Mouse (Mus musculus) kidney, adult 2 months (tissue): ENCODE data around the gene Olfr578. TPM values are rescaled to one million over a fixed set of nuclear protein-coding genes. Genes with fewer than 3 reads are reported as not detected.

Source experiments
- DNase-seq: peaks from one replicate; pipeline ENCODE4 v3.0.0; 2021
- H3K27ac ChIP-seq: fragments of 200-500 bp; 2 replicates; pipeline ENCODE4 v1.5.1; 2012; ENCODE audit warnings: low read depth, low read length, control low read depth, inconsistent platforms; ENCODE audit not compliant: insufficient read depth
- H3K27me3 ChIP-seq: fragments of 200-500 bp; replicated peaks from 2 replicates; pipeline ENCODE4 v1.6.1; 2012; ENCODE audit warnings: mild to moderate bottlenecking, moderate library complexity, low read length, inconsistent platforms; ENCODE audit not compliant: control insufficient read depth, insufficient read depth
- H3K36me3 ChIP-seq: fragments of 200-500 bp; 2 replicates; pipeline ENCODE4 v1.6.1; 2012; ENCODE audit warnings: mild to moderate bottlenecking, moderate library complexity, low read length, inconsistent platforms; ENCODE audit not compliant: control insufficient read depth, insufficient read depth
- H3K4me1 ChIP-seq: fragments of 200-500 bp; 2 replicates; pipeline ENCODE4 v1.6.1; 2011; ENCODE audit warnings: low read length; ENCODE audit not compliant: control insufficient read depth, insufficient read depth
- H3K4me3 ChIP-seq: fragments of 200-500 bp; 2 replicates; pipeline ENCODE4 v1.5.1; 2011; ENCODE audit warnings: mild to moderate bottlenecking, low read depth, low read length, control low read depth; ENCODE audit not compliant: insufficient read depth
- CTCF ChIP-seq: fragments of 200-500 bp; conservative IDR thresholded peaks from 2 replicates; pipeline ENCODE4 v1.5.1; 2011; ENCODE audit warnings: low read depth, mild to moderate bottlenecking, control low read depth, low read length, moderate library complexity, mixed read lengths; ENCODE audit not compliant: insufficient read depth, insufficient read length
- POLR2A ChIP-seq: fragments of 200-500 bp; IDR thresholded peaks from one replicate; pipeline ENCODE4 v1.6.1; 2011; ENCODE audit warnings: low read depth, low read length, control low read depth
- WGBS: fragments of 180-500 bp; shearing (Covaris S2); methylation state at CpG from one replicate; pipeline ENCODE4 v1.1.7; 2018; 5-methylcytosine and 5-hydroxymethylcytosine counted together
- polyA plus RNA-seq: library from polyadenylated mRNA; depleted of rRNA; stranded (reverse); fragments of >200 nt; gene quantifications from 2 replicates; pipeline ENCODE4 v1.2.3, GENCODE M21; 2012; rRNA removed

The Olfr578 gene
- polyA plus RNA-seq, 1 experiment = not detected

DNA sequence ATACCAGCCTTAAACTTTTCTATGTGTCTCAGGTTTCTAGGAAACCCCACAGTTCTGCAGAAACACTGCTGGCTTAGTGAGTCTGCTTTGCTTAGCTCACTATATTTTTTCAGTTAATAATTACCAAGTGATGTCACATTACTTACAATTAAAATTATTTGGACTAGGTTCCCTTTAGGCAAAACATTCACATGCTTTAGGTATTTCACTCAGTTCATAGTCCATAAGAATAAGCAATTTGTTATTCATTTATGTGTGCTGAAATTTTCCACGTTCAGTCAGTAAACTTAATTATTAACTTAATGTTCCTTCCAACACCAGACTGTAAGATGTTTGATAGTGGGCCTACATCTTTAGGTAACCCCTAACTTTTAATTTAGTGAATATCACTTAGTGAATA lies 38.4 kb downstream of the Olfr578 start:
- no peak for DNase-seq
- Histone ChIP-seq H3K4me3 (no peak overlapping the region), H3K27ac (no peak overlapping the region), H3K27me3 (no peaks in the 10 kb centered on the region), H3K36me3 (no peaks in the 10 kb centered on the region), H3K4me1 (no peaks in the 10 kb centered on the region; the same call in 1 of the 2 replicates)
- 20% methylated on average over 1 of the region's 1 CpGs for WGBS
- no peak for TF ChIP-seq POLR2A
- no peak for TF ChIP-seq CTCF

GRCm38 (mm10) chr7:102948167-102948566 lies 41.0 kb downstream of the Olfr578 start, which contains the start of gene Olfr574:
Olfr574 (plus strand) TSS chr7:102948467.
- TF ChIP-seq CTCF = no peak
- TF ChIP-seq POLR2A = no peak
- no peaks in the 10 kb centered on the region for H3K27me3 ChIP-seq
- no peak for DNase-seq
- H3K36me3 ChIP-seq = no peaks in the 10 kb centered on the region
- H3K27ac ChIP-seq = no peak within 1 kb of the TSS
- WGBS = 97% methylated on average over 1 of the region's 1 CpGs
- no peaks in the 10 kb centered on the region; the same call in 1 of the 2 replicates for H3K4me1 ChIP-seq
- no peak within 1 kb of the TSS for H3K4me3 ChIP-seq

- Histone ChIP-seq H3K36me3 (no peaks in the 10 kb centered on the region), H3K27ac (no peak overlapping the region), H3K4me3 (no peak overlapping the region), H3K27me3 (no peaks in the 10 kb centered on the region), H3K4me1 (no peaks in the 10 kb centered on the region)
- no peak for TF ChIP-seq CTCF
- no peak for TF ChIP-seq POLR2A
- 91% methylated on average over 1 of the region's 1 CpGs for WGBS
- no peak for DNase-seq
Measured at GRCm38 (mm10) chr7:102943417-102943816, 45.7 kb downstream of the Olfr578 start.

GRCm38 (mm10) chr7:102942475-102942874 lies 46.6 kb downstream of the Olfr578 start, which contains the start of gene Olfr573-ps1:
Olfr573-ps1 (minus strand) TSS chr7:102942575.
- H3K4me3 ChIP-seq = no peak within 1 kb of the TSS
- TF ChIP-seq CTCF = no peak
- no peak for TF ChIP-seq POLR2A
- H3K4me1 ChIP-seq = no peaks in the 10 kb centered on the region
- H3K27ac ChIP-seq = no peak within 1 kb of the TSS
- H3K27me3 ChIP-seq = no peaks in the 10 kb centered on the region
- DNase-seq = no peak
- H3K36me3 ChIP-seq = no peaks in the 10 kb centered on the region
- 89% methylated on average over 2 of the region's 2 CpGs for WGBS

Other genes with a start within 250 kb of the Olfr578 start
- gene Olfr560, start 230.0 kb downstream of the Olfr578 start, polyA plus RNA-seq = not detected in 2 replicates
- 1.9 and 3.2 TPM in 2 replicates for gene Olfr78, start 229.9 kb downstream of the Olfr578 start, polyA plus RNA-seq
- not detected in 2 replicates for gene Olfr561, start 218.1 kb downstream of the Olfr578 start, polyA plus RNA-seq
- not detected in 2 replicates for gene Olfr564, start 185.8 kb downstream of the Olfr578 start, polyA plus RNA-seq
- gene Olfr566, start 130.6 kb downstream of the Olfr578 start, polyA plus RNA-seq = not detected in 2 replicates
- gene Olfr568, start 112.2 kb downstream of the Olfr578 start, polyA plus RNA-seq = not detected in 2 replicates
- gene Olfr569, start 98.4 kb downstream of the Olfr578 start, polyA plus RNA-seq = not detected in 2 replicates
- not detected in 2 replicates for gene Olfr570, start 94.7 kb downstream of the Olfr578 start, polyA plus RNA-seq
- not detected in 2 replicates for gene Olfr571, start 71.8 kb downstream of the Olfr578 start, polyA plus RNA-seq
- not detected in 2 replicates for gene Olfr572, start 64.9 kb downstream of the Olfr578 start, polyA plus RNA-seq
- not detected in 2 replicates for gene Olfr573-ps1, start 46.7 kb downstream of the Olfr578 start, polyA plus RNA-seq
- gene Olfr574, start 40.9 kb downstream of the Olfr578 start, polyA plus RNA-seq = not detected in 2 replicates
- gene Olfr575, start 30.5 kb downstream of the Olfr578 start, polyA plus RNA-seq = not detected in 2 replicates
- gene Olfr576, start 26.7 kb downstream of the Olfr578 start, polyA plus RNA-seq = not detected in 2 replicates
- not detected in 2 replicates for gene Olfr577, start 13.4 kb downstream of the Olfr578 start, polyA plus RNA-seq
- not detected in 2 replicates for gene Olfr582, start 48.7 kb upstream of the Olfr578 start, polyA plus RNA-seq
- gene Olfr583, start 62.0 kb upstream of the Olfr578 start, polyA plus RNA-seq = not detected in 2 replicates
- gene Olfr584, start 92.6 kb upstream of the Olfr578 start, polyA plus RNA-seq = not detected in 2 replicates
- not detected in 2 replicates for gene Olfr585, start 108.4 kb upstream of the Olfr578 start, polyA plus RNA-seq
- gene Olfr586, start 136.3 kb upstream of the Olfr578 start, polyA plus RNA-seq = not detected in 2 replicates
- not detected in 2 replicates for gene Olfr588-ps1, start 151.6 kb upstream of the Olfr578 start, polyA plus RNA-seq
- gene Olfr589, start 167.0 kb upstream of the Olfr578 start, polyA plus RNA-seq = not detected in 2 replicates
- gene Olfr591, start 189.0 kb upstream of the Olfr578 start, polyA plus RNA-seq = not detected in 2 replicates
- gene Olfr592, start 195.5 kb upstream of the Olfr578 start, polyA plus RNA-seq = not detected in 2 replicates
- gene Olfr593, start 222.5 kb upstream of the Olfr578 start, polyA plus RNA-seq = not detected in 2 replicates
- not detected in 2 replicates for gene Olfr594, start 227.7 kb upstream of the Olfr578 start, polyA plus RNA-seq